Mouse (Mus musculus) embryonic stem cell, embryonic (primary cell): ENCODE measurements around the gene Hist1h2bg.

ENCODE experiments used
- CTCF ChIA-PET, 4 experiments: fragments of 300-600 bp in 2 of 4; fragments of 350-600 bp in 2 of 4; sonication (Branson Sonifier 250); formaldehyde crosslinking; loops; one replicate each; lab custom pipeline; 2022; ENCODE audit warnings: inconsistent platforms in 2 of 4; lab: Charles Lee
- POLR2A ChIA-PET, 4 experiments: fragments of 300-600 bp in 2 of 4; fragments of 350-600 bp in 2 of 4; sonication (Branson Sonifier 250); formaldehyde crosslinking; loops; one replicate each; lab custom pipeline; 2022; ENCODE audit warnings: antibody characterized with exemption in 4 of 4, inconsistent platforms in 1 of 4; lab: Charles Lee

Hist1h2bg gene

DNA sequence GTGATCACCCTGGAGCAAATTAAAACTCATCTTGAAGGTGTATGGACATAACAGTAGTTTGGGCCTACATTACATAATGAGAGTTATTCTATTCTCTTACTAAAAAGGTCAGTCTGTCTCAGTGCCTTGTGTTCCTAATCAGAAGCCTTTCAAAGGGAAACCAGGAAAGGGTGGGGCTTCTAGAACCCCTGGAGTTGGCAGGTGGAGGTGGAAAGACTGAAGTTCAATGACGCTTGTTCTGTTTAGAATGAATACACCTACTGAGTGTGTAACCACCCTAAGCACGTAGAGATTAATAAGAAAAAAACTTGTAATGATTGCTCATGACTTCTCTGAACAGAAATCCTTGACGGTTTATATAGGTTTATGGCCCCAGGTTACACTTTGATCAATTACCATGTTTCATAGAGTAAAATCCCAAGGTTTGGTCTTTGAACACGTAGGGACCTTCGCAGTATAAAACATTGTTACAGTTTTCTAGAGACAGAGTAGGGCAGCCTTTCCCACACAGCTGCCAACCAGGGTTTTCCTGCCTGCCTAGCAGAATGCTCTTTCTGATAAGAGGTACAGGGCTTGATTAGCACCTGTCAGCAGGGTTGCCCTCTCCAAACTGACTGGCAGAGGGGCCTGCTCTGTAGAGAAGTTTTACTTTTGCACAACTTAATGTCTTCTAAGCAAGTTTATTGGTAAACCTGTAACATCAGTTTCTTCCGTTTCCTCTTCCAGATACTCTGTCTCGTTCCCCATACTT is 24.6 kb downstream of the Hist1h2bg start:
- ChIA-PET POLR2A (interaction anchor here (0.5 to 29.6 kb wide), 28 partner anchors 8 to 1730 kb away, joined by 3 to 794 read pairs (median 6); partner anchors contain the start of genes Hist1h4d (in 3 of the 4), Hist1h2ac (in 2 of the 4), Hist1h2ae (in 2 of the 4) and Hist1h2af (in 2 of the 4)), CTCF (interaction anchor here in 1 of 4 experiments (1.1 kb wide), 1 partner anchor 171 kb away, joined by 3 read pairs; no protein-coding TSS in a partner anchor)

DNA sequence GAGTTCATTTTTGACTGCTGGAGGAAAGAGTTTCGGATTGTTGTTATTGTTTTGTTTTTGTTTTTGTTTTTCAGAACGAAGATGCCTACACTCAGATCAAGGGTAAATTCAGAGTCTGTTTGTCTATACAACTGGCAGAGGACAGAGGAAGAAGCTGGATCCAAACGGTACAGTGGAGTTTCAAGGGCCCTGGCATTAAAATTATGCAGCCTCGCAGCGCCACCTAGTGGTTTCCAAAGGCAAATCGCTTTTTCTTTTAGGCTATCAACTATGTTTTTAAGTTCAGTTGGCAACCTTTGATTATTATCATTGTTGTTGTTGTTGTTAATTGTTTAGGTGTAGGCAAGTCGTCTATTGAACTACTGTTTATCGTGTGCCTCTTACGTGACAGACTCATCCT is 26.8 kb downstream of the Hist1h2bg start:
- ChIA-PET POLR2A (interaction anchor here (0.6 to 29.6 kb wide), 34 partner anchors 12 to 291 kb away, joined by 3 to 794 read pairs (median 4); partner anchors contain the start of genes Hist1h2ae (in 3 of the 4), Hist1h2bg (in 3 of the 4), Hist1h4d (in 3 of the 4) and Hist1h2ac (in 2 of the 4)), CTCF (interaction anchor here in 3 of 4 experiments (0.5 to 3.3 kb wide), 17 partner anchors 11 to 684 kb away, joined by 3 to 13 read pairs (median 4); partner anchors contain the start of genes Abt1 (in 1 of the 3) and Hist1h2be (in 1 of the 3))

DNA sequence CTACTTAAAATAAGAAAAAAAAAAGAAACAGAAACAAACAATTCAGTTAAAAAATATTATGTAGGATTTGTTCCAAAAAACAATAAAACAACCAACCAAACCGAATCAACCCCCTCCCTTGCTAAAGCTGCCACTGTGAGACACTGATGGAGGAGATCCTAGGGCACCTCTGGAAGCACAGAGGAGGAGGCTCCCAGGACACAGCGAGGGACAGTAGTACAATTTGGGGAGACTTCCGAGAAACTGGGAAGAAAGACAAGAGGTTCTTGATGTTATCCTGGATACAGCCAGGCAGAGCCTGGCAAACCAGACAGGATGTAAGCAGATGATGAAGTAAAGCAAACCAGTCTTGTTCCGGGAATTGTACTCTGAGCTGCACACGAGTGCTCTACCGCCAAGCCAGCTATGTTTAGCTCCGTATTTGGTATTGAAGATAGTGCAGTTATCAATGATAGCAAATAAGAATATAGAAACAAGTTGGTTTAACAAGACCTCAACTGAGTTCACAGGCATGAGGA is 32.0 kb downstream of the Hist1h2bg start:
- ChIA-PET POLR2A (interaction anchor here (0.6 to 29.6 kb wide), 21 partner anchors 8 to 202 kb away, joined by 3 to 794 read pairs (median 5); partner anchors contain the start of genes Hist1h2be (in 3 of the 4), Hist1h2ac (in 2 of the 4), Hist1h2ae (in 2 of the 4) and Hist1h2bc (in 2 of the 4)), CTCF (interaction anchor here in 2 of 4 experiments (0.6 kb wide), 2 partner anchors 53 to 168 kb away, joined by 3 to 4 read pairs; no protein-coding TSS in a partner anchor)

DNA sequence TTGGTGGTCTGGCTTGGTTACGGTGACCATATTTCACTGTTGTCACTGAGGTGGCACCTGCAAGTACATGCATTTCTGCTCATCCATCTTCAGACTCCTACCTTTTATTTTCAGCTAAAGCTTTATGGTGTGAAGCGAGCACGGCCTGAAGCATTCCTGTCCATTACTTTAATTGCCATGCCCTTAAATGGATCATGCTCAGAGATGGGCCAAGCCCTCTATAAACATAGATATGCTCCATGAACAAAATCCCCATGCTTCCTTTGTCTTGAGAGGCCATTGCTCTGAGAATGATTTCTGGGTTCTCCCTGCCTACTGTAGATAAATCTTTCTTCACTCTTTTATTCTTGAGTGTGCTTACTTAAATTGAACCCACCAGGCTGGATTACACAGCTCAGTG is 33.3 kb downstream of the Hist1h2bg start:
- ChIA-PET POLR2A (interaction anchor here in 3 of 4 experiments (0.7 to 29.6 kb wide), 14 partner anchors 10 to 80 kb away, joined by 3 to 794 read pairs (median 4); partner anchors contain the start of genes Hist1h2be (in 2 of the 3), Hist1h4h (in 2 of the 3), Hist1h1e (in 1 of the 3) and Hist1h2ac (in 1 of the 3)), CTCF (no interaction called here)

DNA sequence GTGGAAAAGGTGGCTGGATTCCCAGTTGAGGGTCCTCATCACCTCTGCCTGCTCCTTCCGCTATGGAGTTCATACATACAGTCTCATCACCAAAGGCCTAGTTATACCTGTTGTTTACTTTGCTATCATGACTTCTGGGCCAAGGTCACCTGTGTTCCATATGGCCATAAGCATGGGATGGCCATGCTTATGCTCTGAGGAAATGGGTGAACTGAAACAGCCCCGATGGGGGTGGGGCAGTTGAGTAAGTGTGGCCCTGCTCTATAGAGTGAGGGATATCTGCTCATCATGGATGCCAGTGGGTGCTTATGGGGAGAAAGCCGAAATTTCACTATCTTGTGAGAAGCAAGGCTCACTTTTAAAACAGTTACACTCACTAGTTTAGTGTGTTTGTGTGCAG is 33.9 kb downstream of the Hist1h2bg start:
- CTCF ChIA-PET = no interaction called here

DNA sequence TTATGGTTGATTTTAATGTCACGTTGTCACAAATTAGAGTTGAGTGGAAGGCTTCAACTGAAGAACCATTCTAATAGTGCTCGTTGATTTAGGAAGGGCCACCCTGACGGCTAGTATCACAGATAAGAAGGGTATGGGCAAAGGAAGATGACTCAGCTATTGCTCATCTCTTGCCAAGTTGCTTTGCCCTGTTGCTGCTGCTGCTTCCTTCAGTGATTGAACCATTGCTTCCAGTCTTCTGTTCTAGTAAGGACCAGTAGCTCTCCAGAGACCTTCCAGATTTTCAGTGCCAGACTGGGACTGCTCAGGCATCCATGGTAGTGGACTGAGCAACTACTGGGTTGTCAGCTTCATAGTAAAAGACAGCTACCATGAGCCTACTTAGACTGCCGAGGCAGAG is 38.0 kb downstream of the Hist1h2bg start:
- ChIA-PET CTCF (no interaction called here), POLR2A (interaction anchor here in 3 of 4 experiments (1.0 to 2.7 kb wide), 13 partner anchors 8 to 130 kb away, joined by 3 to 25 read pairs (median 5); partner anchors contain the start of genes Hist1h2be (in 3 of the 3), Hist1h1e (in 2 of the 3), Hist1h1c (in 1 of the 3) and Hist1h2ac (in 1 of the 3))

More for the DNA sequence above, 33.9 kb downstream of the Hist1h2bg start:
- POLR2A ChIA-PET = interaction anchor here (0.8 to 29.6 kb wide), 18 partner anchors 10 to 91 kb away, joined by 3 to 794 read pairs (median 4); partner anchors contain the start of genes Hist1h2be (in 2 of the 4), Hist1h4h (in 2 of the 4), Hist1h1e (in 1 of the 4) and Hist1h2ac (in 1 of the 4)

DNA sequence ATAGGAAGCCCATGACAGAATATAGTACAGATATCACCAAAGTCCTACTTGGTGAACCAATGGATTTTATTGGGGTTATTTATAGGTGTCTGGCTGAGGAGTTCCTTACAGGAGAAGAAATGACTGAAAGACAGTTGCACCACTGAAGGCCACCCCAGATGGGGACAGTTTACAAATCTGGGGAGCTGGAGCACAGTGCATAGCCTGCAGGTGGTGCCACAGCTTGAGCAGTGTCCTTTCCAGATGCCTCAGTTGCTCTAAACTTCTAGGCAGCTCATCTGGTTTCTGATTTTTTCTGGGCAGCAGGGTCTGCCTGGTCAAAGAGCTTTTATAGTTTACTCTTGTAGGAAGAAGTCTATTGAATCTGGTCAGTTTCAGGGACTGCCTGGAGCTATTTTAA is 38.6 kb downstream of the Hist1h2bg start:
- ChIA-PET POLR2A (interaction anchor here in 3 of 4 experiments (0.7 to 2.7 kb wide), 22 partner anchors 9 to 1271 kb away, joined by 3 to 25 read pairs (median 4); partner anchors contain the start of genes Hist1h2be (in 3 of the 3), Hist1h1e (in 2 of the 3), Hist1h2ac (in 2 of the 3) and Hist1h2bc (in 2 of the 3)), CTCF (interaction anchor here in 3 of 4 experiments (0.7 to 1.2 kb wide), 3 partner anchors 12 to 83 kb away, joined by 3 to 5 read pairs (median 4); no protein-coding TSS in a partner anchor)

DNA sequence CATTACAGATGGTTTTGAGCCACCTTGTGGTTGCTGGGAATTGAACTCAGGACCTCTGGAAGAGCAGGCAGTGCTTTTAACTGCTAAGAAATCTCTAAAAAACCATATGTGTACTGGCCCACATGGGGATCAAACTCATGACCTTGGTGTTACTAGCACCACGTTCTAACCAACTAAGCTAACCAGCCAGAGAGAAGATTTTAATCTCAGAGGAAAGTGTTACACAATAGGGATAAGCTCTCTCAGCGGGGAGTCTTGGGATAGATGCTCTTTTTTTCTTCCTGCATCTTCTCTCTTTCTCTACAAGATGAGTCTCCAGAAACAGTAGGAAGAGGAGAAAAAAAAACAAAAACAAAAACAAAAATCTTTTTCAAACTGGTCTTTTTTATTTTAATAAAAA is 39.2 kb downstream of the Hist1h2bg start:
- CTCF ChIA-PET = interaction anchor here in 3 of 4 experiments (0.7 to 1.2 kb wide), 3 partner anchors 11 to 84 kb away, joined by 3 to 5 read pairs (median 4); no protein-coding TSS in a partner anchor
- POLR2A ChIA-PET = interaction anchor here in 3 of 4 experiments (0.7 to 2.7 kb wide), 20 partner anchors 9 to 1272 kb away, joined by 3 to 25 read pairs (median 4); partner anchors contain the start of genes Hist1h2be (in 3 of the 3), Hist1h1e (in 2 of the 3), Hist1h2ac (in 2 of the 3) and Hist1h2bc (in 2 of the 3)

DNA sequence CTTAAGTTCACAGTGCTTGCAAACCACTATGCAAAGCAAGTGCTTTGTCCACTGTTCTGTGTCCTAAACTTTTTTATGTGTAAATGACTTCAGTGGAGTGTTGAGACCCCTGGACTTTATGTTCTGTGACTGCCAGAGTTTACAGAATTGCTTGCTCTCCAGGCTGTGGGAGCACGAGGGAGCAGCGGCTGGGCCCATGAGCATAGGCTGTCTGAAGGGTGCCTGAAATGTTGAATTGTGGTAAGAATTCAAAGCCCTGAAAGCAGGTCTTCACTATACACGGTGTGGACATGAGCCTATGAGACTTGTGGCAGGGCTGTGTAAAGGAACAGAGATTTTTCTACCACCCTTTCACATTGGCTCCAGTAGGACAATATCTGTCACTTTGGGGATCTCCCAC is 40.4 kb downstream of the Hist1h2bg start:
- CTCF ChIA-PET = no interaction called here
- POLR2A ChIA-PET = interaction anchor here in 2 of 4 experiments (1.1 to 1.9 kb wide), 4 partner anchors 10 to 72 kb away, joined by 3 to 9 read pairs (median 6); partner anchors contain the start of genes Hist1h2be (in 2 of the 2), Hist1h2ac (in 1 of the 2) and Hist1h2bc (in 1 of the 2)

DNA sequence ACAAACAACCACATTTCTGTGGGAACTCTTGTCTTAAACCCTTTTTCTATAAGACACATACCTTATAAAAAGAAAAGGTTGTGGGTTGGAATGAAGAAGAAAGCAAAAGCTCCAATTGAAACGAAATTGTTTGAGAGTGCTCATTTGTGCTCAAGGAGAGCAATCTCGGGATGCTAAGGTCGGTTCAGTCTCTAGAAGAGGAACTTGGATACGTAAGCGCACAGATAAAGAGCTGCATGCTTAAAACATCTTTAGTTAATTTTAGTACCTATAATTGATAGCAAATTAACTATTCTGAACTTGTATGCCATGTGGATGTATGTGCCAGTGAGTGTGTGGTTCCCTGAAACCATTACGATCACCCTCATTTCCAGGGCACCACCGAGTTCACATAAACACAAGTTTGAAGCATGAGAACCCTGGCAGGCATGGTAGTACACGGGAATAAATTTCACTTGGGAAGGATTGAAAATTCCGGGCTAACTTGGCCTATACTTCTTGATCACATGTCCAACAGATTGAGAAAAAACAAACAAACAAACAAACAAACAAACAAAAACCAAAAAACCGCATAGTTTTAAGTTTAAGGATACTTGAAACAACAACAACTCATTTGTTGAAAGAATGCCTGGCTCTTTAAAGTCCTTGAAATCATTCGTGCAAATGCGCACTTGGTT is 49.0 kb downstream of the Hist1h2bg start:
- ChIA-PET POLR2A (interaction anchor here (0.9 to 10.9 kb wide), 62 partner anchors 8 to 1585 kb away, joined by 3 to 192 read pairs (median 16); partner anchors contain the start of genes Hist1h2ac (in 4 of the 4), Hist1h2bc (in 4 of the 4), Hist1h1c (in 3 of the 4) and Hist1h4c (in 3 of the 4)), CTCF (no interaction called here)

DNA sequence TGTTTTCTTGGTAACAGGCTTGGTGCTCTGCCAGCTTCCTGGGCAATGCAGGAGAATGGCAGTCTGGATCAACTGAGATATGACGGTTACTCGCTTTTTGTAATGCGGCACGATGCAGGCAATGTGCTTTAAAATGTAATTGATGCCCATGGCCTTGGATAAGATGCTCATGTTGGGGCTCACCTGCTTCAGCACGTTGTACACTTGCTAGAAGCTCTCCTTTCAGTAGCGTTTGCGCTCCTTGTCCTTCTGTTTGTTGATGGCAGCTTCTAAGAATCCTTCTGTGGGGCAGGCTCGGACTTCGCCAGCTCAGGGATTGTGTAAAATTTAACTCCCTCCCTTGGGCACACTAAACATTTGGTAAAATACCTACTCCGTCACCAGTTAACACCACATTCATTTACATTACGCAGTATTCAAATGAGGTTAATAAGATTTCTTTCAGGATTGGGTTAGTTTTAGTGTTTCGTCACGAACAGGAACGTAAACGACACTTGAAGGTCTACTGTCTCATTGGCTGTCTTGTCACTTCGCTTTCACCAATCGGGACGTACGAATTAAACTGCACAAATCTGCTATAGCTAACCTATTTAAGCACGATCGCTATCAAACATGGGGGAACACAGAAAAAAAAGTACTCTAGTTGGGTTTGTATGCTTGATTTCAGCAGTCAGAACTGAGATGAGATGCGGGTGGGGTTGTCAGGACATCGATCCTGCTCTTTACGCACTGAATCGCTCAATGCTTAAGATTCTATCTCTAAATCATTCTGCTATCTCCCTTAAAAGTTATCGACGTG is 49.7 kb downstream of the Hist1h2bg start, which contains the start of gene Hist1h2be:
Gene Hist1h2be (minus strand): TSS at position 392 of the 799 bp plus-strand sequence.
- CTCF ChIA-PET = interaction anchor here (0.6 to 1.6 kb wide), 9 partner anchors 10 to 1691 kb away, joined by 3 to 8 read pairs (median 4); partner anchors contain the start of gene Hist1h4c (in 2 of the 4)
- POLR2A ChIA-PET = interaction anchor here (0.6 to 10.9 kb wide), 142 partner anchors 9 to 1868 kb away, joined by 3 to 192 read pairs (median 6); partner anchors contain the start of genes Hist1h1c (in 4 of the 4), Hist1h2ac (in 4 of the 4), Hist1h2bc (in 4 of the 4) and Hist1h4d (in 4 of the 4)
